Mouse (Mus musculus) layer of hippocampus, adult 9-10 months (tissue): ENCODE data around the gene Mrap2.
A peak's percentile ranks its signal among the peaks of the same experiment; 100 is the strongest.
"Not testable (repeated sequence)": the region's sequence is repeated elsewhere in the genome, so short reads cannot be mapped to it uniquely, and the experiment has no call there.

ENCODE experiments used
- DNase-seq: peaks from one replicate; pipeline ENCODE4 v3.0.0; 2022; ENCODE audit warnings: low spot score

Mrap2 gene

GRCm38 (mm10) chr9:87144106-87144505 lies at the start of gene Mrap2:
Gene Mrap2, plus strand, starts transcription at chr9:87144306.
- DNase-seq: peak; percentile 20

- DNase-seq: no peak
Measured at GRCm38 (mm10) chr9:87097989-87098388, 46.1 kb upstream of the Mrap2 start.

DNA sequence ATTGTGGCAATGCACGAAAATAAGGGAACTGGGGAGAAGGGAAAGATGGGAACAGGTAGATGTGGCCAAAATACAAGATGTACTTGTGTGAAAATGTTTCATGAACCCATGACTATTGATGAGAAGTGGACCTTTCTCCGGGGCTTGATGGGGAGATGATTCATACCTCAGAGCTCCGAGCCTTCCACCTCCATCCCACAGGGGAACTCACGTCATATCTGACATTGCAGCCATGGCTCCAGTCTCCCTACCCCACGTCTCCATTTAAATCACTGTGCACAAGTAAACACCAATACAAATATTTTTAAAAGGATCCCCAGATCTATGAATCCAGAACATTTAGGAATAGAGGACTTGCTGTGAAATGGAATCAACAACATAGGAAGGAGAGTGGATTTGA lies 29.1 kb upstream of the Mrap2 start:
- no peak for DNase-seq

- DNase-seq: no peak
Measured at GRCm38 (mm10) chr9:87115456-87115931, 28.6 kb upstream of the Mrap2 start.

GRCm38 (mm10) chr9:87115978-87116377 lies 28.1 kb upstream of the Mrap2 start:
- no peak for DNase-seq

- DNase-seq: no peak
Measured at GRCm38 (mm10) chr9:87118996-87119395, 25.1 kb upstream of the Mrap2 start.

- DNase-seq: no peak
Measured at GRCm38 (mm10) chr9:87121956-87122493, 22.1 kb upstream of the Mrap2 start.

DNA sequence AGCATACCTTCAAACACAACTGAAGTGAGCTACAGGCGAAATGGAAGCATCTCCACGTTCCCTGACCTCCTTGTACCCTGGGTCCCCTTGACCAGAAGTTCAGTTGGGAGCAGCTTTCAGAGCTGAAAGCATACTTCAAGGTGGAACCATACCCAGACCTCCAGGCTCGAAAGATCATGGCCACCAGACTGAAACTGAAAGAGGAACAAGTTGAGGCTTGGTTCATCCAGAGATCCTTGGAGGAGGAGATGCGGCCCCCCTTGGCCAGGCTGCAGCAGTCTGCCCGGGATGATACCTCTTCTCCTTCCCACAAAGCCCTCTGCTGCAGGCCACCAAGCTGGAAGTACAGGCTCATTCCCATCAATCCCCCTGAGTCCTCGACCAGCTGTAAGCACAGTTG lies 17.1 kb upstream of the Mrap2 start:
- DNase-seq: not testable (repeated sequence)

DNA sequence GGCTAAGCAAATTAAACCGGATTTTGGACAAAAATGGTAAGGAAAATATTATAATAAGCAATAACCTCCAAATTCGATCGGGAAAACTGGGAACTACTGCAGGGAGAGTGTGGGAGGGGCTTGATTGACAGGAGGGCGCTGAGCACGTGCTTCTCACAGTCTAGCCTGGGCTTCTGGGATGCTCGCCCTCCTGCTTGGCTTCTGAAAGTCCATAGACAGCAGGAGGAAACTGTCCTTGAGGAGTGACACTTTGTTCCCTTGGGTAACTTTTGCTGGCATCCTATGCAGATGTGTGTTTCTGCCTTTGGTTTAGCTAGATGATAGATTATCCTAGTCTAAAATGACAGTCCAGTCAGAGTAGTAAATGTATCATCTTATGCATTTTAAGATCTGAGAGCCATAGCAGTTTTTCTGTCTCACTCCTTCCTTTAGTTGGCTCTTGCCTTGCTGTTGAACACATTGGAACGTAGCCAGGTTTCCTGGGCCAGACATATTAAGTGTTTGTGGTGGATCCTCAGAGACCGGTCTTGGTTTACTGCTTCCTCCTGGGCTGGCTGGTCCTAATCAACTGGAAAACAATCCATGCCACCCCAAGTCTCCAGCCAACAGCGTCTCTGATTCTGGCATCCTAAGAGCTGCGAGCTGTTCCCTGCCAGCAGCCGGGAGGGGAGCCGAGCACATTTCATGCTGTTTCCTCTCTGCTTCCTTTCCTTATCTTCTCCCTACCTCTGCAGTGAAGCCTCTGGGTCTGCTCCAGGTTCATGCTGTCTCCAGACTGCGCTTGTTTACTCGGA lies 8.1 kb upstream of the Mrap2 start:
- DNase-seq: no peak

GRCm38 (mm10) chr9:87143076-87143475 lies 1.0 kb upstream of the Mrap2 start:
- no peak for DNase-seq

DNA sequence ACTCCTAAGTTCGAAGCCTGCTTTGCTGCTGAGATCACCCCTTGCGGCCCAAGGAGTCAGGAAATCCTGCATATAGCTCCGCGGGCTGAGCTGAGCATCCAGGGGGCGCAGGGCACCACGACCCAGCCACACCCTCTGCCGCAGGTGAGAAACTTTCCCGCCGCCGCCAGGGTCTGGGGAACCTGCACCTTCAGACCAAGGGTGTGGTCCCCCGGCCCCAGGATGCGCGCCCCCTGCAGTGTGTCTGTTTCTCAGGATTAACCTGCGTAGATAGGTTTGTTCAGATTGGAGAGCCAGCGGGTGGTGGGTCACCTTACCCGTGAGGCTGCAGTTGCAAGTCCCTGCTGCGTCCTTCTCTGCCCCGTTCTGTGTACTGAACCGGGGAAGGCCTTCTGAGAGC lies 426 bp downstream of the Mrap2 start:
- DNase-seq: no peak

DNA sequence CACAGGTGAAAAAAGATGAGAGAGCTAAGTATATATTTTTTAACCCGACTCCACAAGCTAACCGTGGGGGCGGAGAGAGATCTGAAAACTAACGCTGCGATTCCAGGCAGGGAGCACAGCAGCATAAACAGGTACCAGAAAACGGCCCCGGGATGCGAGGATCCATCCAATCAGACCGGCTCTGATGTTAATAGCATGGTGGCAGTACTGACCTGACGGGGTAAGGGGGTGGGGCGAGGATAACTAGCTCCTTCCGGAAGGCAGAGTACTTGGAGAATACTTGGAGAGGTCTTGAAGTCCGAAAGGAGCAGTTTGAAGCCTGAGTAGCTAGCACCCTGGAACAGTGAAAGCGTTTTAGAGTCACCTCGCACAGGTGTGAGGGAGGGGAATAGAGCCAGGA lies 1.1 kb downstream of the Mrap2 start:
- no peak for DNase-seq

- no peak for DNase-seq
Measured at GRCm38 (mm10) chr9:87145671-87146070, 1.6 kb downstream of the Mrap2 start.

DNA sequence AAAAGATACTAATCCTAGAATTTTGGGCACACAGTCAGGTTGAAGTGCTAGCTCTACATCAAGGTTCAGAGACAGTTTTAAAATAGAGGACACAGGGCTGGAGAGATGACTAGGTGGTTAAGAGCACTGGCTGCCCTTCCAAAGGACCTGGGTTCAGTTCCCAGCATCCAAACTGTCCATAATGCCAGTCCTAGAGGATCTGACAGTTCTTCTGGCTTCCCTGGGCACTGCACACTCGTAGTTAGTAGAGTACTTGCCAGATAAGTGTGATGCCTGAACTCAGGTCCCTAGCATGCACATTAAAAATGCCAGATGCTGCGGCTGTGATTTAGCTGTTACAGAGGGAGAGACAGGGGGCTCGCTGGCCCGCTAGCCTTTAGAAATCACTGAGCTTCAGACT lies 2.3 kb downstream of the Mrap2 start:
- DNase-seq: no peak

GRCm38 (mm10) chr9:87147927-87148326 lies 3.8 kb downstream of the Mrap2 start:
- DNase-seq: no peak

- no peak for DNase-seq
Measured at GRCm38 (mm10) chr9:87152641-87153325, 8.7 kb downstream of the Mrap2 start.

DNA sequence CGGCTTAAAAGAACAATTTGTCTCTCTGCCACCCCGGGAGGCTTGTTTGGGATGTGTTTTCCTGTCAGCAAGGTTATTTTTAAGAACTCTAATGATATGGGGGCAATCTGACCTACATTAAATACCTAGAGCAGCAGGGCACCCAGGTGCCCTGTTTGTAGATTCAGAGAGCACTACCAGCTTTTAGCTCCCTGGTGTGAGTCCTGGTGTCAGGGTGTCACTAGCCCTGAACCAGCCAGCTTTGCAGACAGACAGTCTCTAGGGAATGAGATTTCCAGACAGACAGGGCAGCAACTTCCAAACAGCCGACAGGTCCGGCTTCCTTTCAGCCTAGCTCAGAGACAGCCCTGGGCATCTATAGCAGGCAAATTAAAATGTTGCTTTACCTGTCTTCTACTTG lies 18.5 kb downstream of the Mrap2 start:
- DNase-seq: no peak

DNA sequence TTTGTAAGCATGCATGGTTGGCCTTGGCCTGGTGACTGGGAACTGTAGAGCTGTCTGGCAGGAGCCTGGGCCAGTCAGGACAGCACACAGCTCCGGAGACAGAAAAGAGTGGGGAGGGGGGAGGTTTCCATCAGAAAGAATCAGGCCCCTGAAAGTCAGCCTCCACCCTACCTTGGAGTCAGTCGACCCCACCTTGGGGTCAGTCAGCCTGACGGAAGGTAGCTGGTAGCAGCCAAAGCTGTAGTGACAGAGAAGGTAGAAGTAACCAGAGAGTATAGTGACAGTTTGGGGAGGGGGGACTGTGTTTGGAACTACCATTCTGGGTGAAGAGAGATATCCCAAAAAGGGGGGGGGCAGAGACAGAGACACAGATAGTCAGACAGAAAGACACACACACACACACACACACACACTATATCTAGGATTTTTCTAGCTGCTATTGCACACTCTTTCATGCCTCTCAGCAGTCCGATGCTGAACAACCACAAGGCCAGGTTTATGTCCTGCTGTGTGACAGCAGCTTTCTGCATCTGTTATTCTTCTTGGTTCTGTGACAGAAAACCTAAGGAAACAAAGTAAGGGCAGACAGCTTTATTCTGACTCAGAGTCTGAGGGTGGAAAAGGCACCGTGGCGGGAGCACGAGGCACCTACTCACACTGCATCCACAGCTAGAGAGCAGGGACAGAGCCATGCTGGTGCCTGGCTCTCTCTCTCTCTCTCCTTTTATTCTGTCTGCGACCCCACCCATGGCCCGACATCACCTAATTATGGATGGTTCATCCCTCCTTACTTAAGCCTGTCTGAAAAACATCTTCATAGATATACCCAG lies 23.1 kb downstream of the Mrap2 start:
- DNase-seq: no peak

GRCm38 (mm10) chr9:87168051-87168450 lies 23.9 kb downstream of the Mrap2 start:
- DNase-seq: no peak

GRCm38 (mm10) chr9:87169144-87169543 lies 25.0 kb downstream of the Mrap2 start:
- no peak for DNase-seq

DNA sequence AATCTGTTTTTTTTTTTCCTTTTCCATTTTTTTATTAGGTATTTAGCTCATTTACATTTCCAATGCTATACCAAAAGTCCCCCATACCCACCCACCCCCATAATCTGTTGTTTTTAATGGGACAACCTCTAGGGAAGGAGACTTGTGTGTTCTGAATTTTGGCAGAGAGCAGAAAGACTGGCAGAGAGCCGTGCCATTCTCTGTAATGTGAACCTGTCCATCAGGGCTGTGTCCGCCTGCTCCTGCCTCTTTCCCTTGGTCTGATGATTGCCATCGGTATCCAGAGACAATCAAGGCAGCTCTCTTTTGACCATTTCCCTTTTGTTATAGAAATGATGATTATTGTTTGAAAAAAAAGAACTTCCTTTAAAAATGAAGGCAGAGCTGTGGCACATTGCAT lies 26.8 kb downstream of the Mrap2 start:
- no peak for DNase-seq

DNA sequence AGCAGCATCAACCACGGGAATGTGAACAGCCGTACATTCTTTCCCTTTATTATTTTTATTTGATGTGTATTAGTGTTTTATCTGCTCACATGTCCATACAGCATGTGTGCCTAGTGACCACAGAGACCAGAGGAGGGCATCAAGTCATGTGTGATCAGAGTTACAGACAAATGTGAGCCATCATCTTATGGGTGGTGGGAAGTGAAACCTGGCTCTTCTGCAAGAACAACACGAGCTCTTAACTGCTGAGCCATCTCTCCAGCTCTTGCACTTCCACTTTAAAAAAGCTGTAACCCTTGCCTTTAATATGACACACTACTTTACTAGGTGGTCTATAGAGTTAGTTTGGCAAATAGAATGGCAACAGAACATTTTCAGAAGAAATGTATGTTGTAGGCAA lies 27.4 kb downstream of the Mrap2 start:
- no peak for DNase-seq
